Mouse (Mus musculus) brain, embryonic 14.5 days (tissue): Measurements from ENCODE around the gene AC124108.1.

Experiments
- CTCF ChIP-seq: fragments of 200-500 bp; IDR thresholded peaks from 2 replicates; pipeline ENCODE4 v1.5.1; 2012; ENCODE audit warnings: inconsistent platforms, mild to moderate bottlenecking, moderate library complexity, borderline replicate concordance; ENCODE audit not compliant: insufficient read depth, insufficient read length; ENCODE audit errors: extremely low read depth
- POLR2A ChIP-seq: fragments of 200-500 bp; IDR thresholded peaks from 2 replicates; pipeline ENCODE4 v1.6.1; 2012; ENCODE audit warnings: mild to moderate bottlenecking, inconsistent platforms, borderline replicate concordance; ENCODE audit not compliant: poor library complexity, insufficient read depth, insufficient read length, severe bottlenecking; ENCODE audit errors: extremely low read depth

GRCm38 (mm10) chr1:132202771-132203170 is 11.5 kb downstream of the AC124108.1 start:
- TF ChIP-seq POLR2A (no peak), CTCF (no peak)
